Mouse (Mus musculus) frontal cortex, postnatal 10 days (tissue): ENCODE results near the gene Foxp1.
A peak's percentile ranks its signal among the peaks of the same experiment; 100 is the strongest.

ENCODE experiments used
- DNase-seq, 2 experiments: peaks; one replicate each; pipeline ENCODE4 v3.0.0; 2022; ENCODE audit warnings: low spot score in 2 of 2, mixed read lengths in 1 of 2

Gene Foxp1

GRCm38 (mm10) chr6:99096776-99097166, 425.8 kb downstream of the Foxp1 start:
- no peak for DNase-seq

GRCm38 (mm10) chr6:99096105-99096775, 426.3 kb downstream of the Foxp1 start:
- DNase-seq, result peak; percentile 14 to 20

GRCm38 (mm10) chr6:99095185-99096104, 427.1 kb downstream of the Foxp1 start:
- DNase-seq, result no peak

GRCm38 (mm10) chr6:99094339-99094989, 428.1 kb downstream of the Foxp1 start:
- no peak for DNase-seq

- no peak for DNase-seq
Measured at GRCm38 (mm10) chr6:99093856-99094255, 428.7 kb downstream of the Foxp1 start.

GRCm38 (mm10) chr6:99093208-99093607, 429.3 kb downstream of the Foxp1 start:
- DNase-seq, result no peak

- DNase-seq, result no peak
Measured at GRCm38 (mm10) chr6:99091799-99092198, 430.7 kb downstream of the Foxp1 start.

GRCm38 (mm10) chr6:99087598-99087997, 434.9 kb downstream of the Foxp1 start:
- no peak for DNase-seq

- DNase-seq, result no peak
Measured at GRCm38 (mm10) chr6:99084956-99085355, 437.6 kb downstream of the Foxp1 start.

- no peak for DNase-seq
Measured at GRCm38 (mm10) chr6:99081259-99081658, 441.3 kb downstream of the Foxp1 start.

GRCm38 (mm10) chr6:99079041-99079835, 443.3 kb downstream of the Foxp1 start:
- peak; percentile 34 to 58 for DNase-seq

GRCm38 (mm10) chr6:99078089-99078488, 444.4 kb downstream of the Foxp1 start:
- no peak for DNase-seq

GRCm38 (mm10) chr6:99073303-99074271, 448.9 kb downstream of the Foxp1 start:
- DNase-seq, result no peak

GRCm38 (mm10) chr6:99070710-99071109, 451.8 kb downstream of the Foxp1 start:
- no peak for DNase-seq

GRCm38 (mm10) chr6:99069726-99070125, 452.8 kb downstream of the Foxp1 start:
- no peak for DNase-seq

- DNase-seq, result peak; percentile 16 to 20
Measured at GRCm38 (mm10) chr6:99065569-99066353, 456.8 kb downstream of the Foxp1 start.

GRCm38 (mm10) chr6:99063982-99064484, 458.5 kb downstream of the Foxp1 start:
- no peak for DNase-seq

- no peak for DNase-seq
Measured at GRCm38 (mm10) chr6:99062931-99063330, 459.6 kb downstream of the Foxp1 start.

GRCm38 (mm10) chr6:99058688-99059087, 463.8 kb downstream of the Foxp1 start:
- DNase-seq, result no peak
